Mouse (Mus musculus): ENCODE results near the gene Ptgis. TPM values are rescaled to one million over a fixed set of nuclear protein-coding genes. Genes with fewer than 3 reads are reported as not detected.
"Not testable (repeated sequence)": the region's sequence is repeated elsewhere in the genome, so short reads cannot be mapped to it uniquely, and the experiment has no call there.

The Ptgis gene
- total RNA-seq, 2 experiments from 2014 or later = 0.79 to 1.2 TPM

- no peak for DNase-seq (ENCODE audit: low spot score in 2 of 2)
Measured at GRCm38 (mm10) chr2:167232132-167233008, 8.0 kb downstream of the Ptgis start.

- no peak for DNase-seq (ENCODE audit: low spot score in 2 of 2)
Measured at GRCm38 (mm10) chr2:167230554-167230953, 9.8 kb downstream of the Ptgis start.

GRCm38 (mm10) chr2:167224937-167225336 lies 15.5 kb downstream of the Ptgis start:
- DNase-seq (ENCODE audit: low spot score in 2 of 2) = no peak

- no peak for DNase-seq (ENCODE audit: low spot score in 2 of 2)
Measured at GRCm38 (mm10) chr2:167224194-167224593, 16.2 kb downstream of the Ptgis start.

- DNase-seq (ENCODE audit: low spot score in 2 of 2) = peak; percentile 44 to 82
Measured at GRCm38 (mm10) chr2:167222152-167222551, 18.3 kb downstream of the Ptgis start.

- no peak for DNase-seq (ENCODE audit: low spot score in 2 of 2)
Measured at GRCm38 (mm10) chr2:167221159-167221845, 19.1 kb downstream of the Ptgis start.

GRCm38 (mm10) chr2:167220736-167221135 lies 19.7 kb downstream of the Ptgis start:
- DNase-seq (ENCODE audit: low spot score in 2 of 2) = no peak

GRCm38 (mm10) chr2:167219154-167219775 lies 21.1 kb downstream of the Ptgis start:
- DNase-seq (ENCODE audit: low spot score in 2 of 2) = peak; percentile 81 to 95

GRCm38 (mm10) chr2:167213666-167214065 lies 26.7 kb downstream of the Ptgis start:
- no peak for DNase-seq (ENCODE audit: low spot score in 2 of 2)

- DNase-seq (ENCODE audit: low spot score in 2 of 2) = no peak
Measured at GRCm38 (mm10) chr2:167213076-167213475, 27.3 kb downstream of the Ptgis start.

- DNase-seq (ENCODE audit: low spot score in 2 of 2) = no peak
Measured at GRCm38 (mm10) chr2:167212551-167212950, 27.9 kb downstream of the Ptgis start.

GRCm38 (mm10) chr2:167212089-167212488 lies 28.3 kb downstream of the Ptgis start:
- DNase-seq (ENCODE audit: low spot score in 2 of 2) = no peak

GRCm38 (mm10) chr2:167209900-167210299 lies 30.5 kb downstream of the Ptgis start:
- DNase-seq (ENCODE audit: low spot score in 2 of 2) = no peak

GRCm38 (mm10) chr2:167208984-167209383 lies 31.4 kb downstream of the Ptgis start:
- no peak for DNase-seq (ENCODE audit: low spot score in 2 of 2)

GRCm38 (mm10) chr2:167205918-167206629 lies 34.3 kb downstream of the Ptgis start:
- no peak for DNase-seq (ENCODE audit: low spot score in 2 of 2)

- not testable (repeated sequence) for DNase-seq (ENCODE audit: low spot score in 2 of 2)
Measured at GRCm38 (mm10) chr2:167204686-167205085, 35.7 kb downstream of the Ptgis start.

- no peak for DNase-seq (ENCODE audit: low spot score in 2 of 2)
Measured at GRCm38 (mm10) chr2:167203505-167204166, 36.8 kb downstream of the Ptgis start.

- DNase-seq (ENCODE audit: low spot score in 2 of 2) = peak; percentile 81 to 89
Measured at GRCm38 (mm10) chr2:167201463-167202291, 38.7 kb downstream of the Ptgis start.

GRCm38 (mm10) chr2:167198660-167199427 lies 41.6 kb downstream of the Ptgis start:
- DNase-seq (ENCODE audit: low spot score in 2 of 2) = no peak
